Mouse (Mus musculus) lung, postnatal 0 days (tissue): ENCODE data around the gene Tnfsf15. TPM values are rescaled to one million over a fixed set of nuclear protein-coding genes. Genes with fewer than 3 reads are reported as not detected.

Experiments
- ATAC-seq: fragments of 200-750 bp; cut with Nextera tagmentation; 2 replicates; pipeline ENCODE4 v1.8.0; 2017; ENCODE audit warnings: moderate library complexity
- DNase-seq: peaks from one replicate; pipeline ENCODE4 v3.0.0-alpha.2; 2016; ENCODE audit warnings: low spot score
- H3K27ac ChIP-seq: fragments of 300-500 bp; sonication (generic); 2 replicates; pipeline ENCODE4 v1.5.1; 2014; ENCODE audit warnings: antibody characterized with exemption, mild to moderate bottlenecking, low read length, mixed read lengths
- H3K27me3 ChIP-seq: fragments of 300-500 bp; sonication (generic); replicated peaks from 2 replicates; pipeline ENCODE4 v1.6.1; 2014; ENCODE audit warnings: low read length, mixed read lengths; ENCODE audit not compliant: insufficient read depth
- H3K36me3 ChIP-seq: fragments of 300-500 bp; sonication (generic); 2 replicates; pipeline ENCODE4 v1.6.1; 2014; ENCODE audit warnings: low read length, mixed read lengths; ENCODE audit not compliant: insufficient read depth
- H3K4me1 ChIP-seq: fragments of 300-500 bp; sonication (generic); 2 replicates; pipeline ENCODE4 v1.6.1; 2014; ENCODE audit warnings: antibody characterized with exemption, low read depth, low read length, mixed read lengths; ENCODE audit not compliant: insufficient read depth
- H3K4me2 ChIP-seq: fragments of 300-500 bp; sonication (generic); replicated peaks from 2 replicates; pipeline ENCODE4 v1.6.1; 2014; ENCODE audit warnings: low read depth, mild to moderate bottlenecking, low read length, moderate library complexity, mixed read lengths
- H3K4me3 ChIP-seq: fragments of 300-500 bp; sonication (generic); 2 replicates; pipeline ENCODE4 v1.5.1; 2014; ENCODE audit warnings: low read depth, low read length
- H3K9ac ChIP-seq: fragments of 300-500 bp; sonication (generic); replicated peaks from 2 replicates; pipeline ENCODE4 v1.6.1; 2014; ENCODE audit warnings: low read depth, mild to moderate bottlenecking
- H3K9me3 ChIP-seq: fragments of 300-500 bp; sonication (generic); 2 replicates; pipeline ENCODE4 v1.6.1; 2016; ENCODE audit warnings: low read length, mixed read lengths
- CTCF ChIP-seq: IDR thresholded peaks from 2 replicates; pipeline ENCODE4 v1.5.1; 2016; ENCODE audit warnings: antibody characterized with exemption, mild to moderate bottlenecking
- EP300 ChIP-seq: IDR thresholded peaks from 2 replicates; pipeline ENCODE4 v1.6.1; 2016; ENCODE audit warnings: antibody characterized with exemption, mild to moderate bottlenecking, control low read depth
- WGBS: fragments of 180-500 bp; shearing (Covaris S2); extraction: QIAGEN DNeasy Blood & Tissue Kit; methylation state at CpG from one replicate; pipeline ENCODE4 v1.1.7; 2014; 5-methylcytosine and 5-hydroxymethylcytosine counted together
- polyA plus RNA-seq: library from polyadenylated mRNA; unstranded; fragments of >200 nt; fragmentation: Nextera tagmentation; extraction: Ambion mirVana; gene quantifications from 2 replicates; pipeline ENCODE4 v1.2.1, GENCODE M21; 2015

Tnfsf15 gene
- polyA plus RNA-seq, 1 experiment from 2014 or later: 1.0 TPM

DNA sequence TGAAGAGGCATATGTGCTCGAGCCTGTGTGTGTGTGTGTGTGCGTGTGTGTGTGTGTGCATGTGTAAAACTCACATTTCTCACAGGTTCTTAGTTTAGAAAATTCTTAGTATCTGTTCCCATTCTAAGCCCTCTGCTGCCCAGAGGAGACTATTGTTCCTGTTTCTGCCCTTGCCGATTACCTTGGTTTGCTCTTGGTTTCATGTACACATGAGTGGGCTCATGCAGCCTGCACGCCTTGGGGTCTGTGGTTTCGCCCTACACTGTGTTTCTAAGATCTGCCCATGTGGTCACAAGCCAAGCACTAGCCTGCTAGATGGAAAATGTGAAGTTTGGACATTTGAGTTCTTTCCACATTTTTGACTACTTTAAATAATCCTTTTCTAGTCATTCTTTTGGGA is 33.0 kb downstream of the Tnfsf15 start:
- H3K27ac ChIP-seq: no peak overlapping the region
- no peaks in the 10 kb centered on the region for H3K27me3 ChIP-seq
- H3K4me1 ChIP-seq: no peaks in the 10 kb centered on the region
- no peaks in the 10 kb centered on the region for H3K36me3 ChIP-seq
- TF ChIP-seq CTCF (no peak), EP300 (no peak)
- no peak overlapping the region for H3K9ac ChIP-seq
- 86% methylated on average over 5 of the region's 5 CpGs for WGBS
- no peak overlapping the region for H3K4me3 ChIP-seq
- no peak for ATAC-seq
- no peak overlapping the region for H3K4me2 ChIP-seq
- DNase-seq: no peak
- no peaks in the 10 kb centered on the region for H3K9me3 ChIP-seq

DNA sequence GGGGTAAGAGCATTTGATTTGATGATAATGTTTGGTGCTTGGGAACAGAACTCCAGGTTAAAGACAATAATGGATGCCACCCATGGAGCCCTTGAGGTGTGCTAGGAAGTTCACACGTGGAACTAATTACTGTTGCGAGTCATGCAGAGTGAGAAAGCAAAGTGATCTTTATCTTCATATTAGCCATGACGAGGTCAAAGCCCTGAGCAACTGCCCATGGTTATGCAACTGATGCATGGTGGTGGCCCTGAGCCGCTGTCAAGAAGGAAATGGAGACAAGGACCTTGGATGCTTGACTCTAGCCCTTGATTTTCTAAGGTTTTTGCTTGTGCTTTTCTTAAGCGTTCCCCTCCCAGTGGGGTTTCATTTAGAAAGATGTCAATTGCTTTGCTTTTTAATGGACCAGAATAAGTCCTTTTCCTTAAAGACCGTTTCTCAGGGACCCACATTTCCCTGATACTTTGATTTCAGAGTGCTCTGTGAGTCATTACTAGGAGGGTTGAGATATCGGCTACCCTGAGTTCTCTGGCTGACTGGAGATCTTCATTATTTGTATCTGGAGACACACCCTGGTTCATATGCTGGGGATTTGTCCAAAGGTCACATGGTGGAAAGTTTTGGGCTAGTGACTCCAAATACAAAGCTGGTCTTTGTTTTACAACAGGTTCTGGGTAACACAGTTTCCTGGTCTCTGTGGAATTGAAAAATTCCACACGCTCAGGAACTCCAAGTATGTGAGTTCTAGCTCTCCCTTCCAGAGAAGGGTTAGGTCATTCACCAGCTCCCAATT is 34.3 kb downstream of the Tnfsf15 start:
- no peak overlapping the region for H3K4me3 ChIP-seq
- H3K4me1 ChIP-seq: no peaks in the 10 kb centered on the region
- H3K27me3 ChIP-seq: no peaks in the 10 kb centered on the region
- 76% methylated on average over 8 of the region's 8 CpGs for WGBS
- TF ChIP-seq CTCF: no peak
- no peak for DNase-seq
- ATAC-seq: no peak
- no peak overlapping the region for H3K9ac ChIP-seq
- H3K27ac ChIP-seq: no peak overlapping the region
- H3K9me3 ChIP-seq: no peaks in the 10 kb centered on the region
- H3K36me3 ChIP-seq: no peaks in the 10 kb centered on the region
- no peak overlapping the region for H3K4me2 ChIP-seq

DNA sequence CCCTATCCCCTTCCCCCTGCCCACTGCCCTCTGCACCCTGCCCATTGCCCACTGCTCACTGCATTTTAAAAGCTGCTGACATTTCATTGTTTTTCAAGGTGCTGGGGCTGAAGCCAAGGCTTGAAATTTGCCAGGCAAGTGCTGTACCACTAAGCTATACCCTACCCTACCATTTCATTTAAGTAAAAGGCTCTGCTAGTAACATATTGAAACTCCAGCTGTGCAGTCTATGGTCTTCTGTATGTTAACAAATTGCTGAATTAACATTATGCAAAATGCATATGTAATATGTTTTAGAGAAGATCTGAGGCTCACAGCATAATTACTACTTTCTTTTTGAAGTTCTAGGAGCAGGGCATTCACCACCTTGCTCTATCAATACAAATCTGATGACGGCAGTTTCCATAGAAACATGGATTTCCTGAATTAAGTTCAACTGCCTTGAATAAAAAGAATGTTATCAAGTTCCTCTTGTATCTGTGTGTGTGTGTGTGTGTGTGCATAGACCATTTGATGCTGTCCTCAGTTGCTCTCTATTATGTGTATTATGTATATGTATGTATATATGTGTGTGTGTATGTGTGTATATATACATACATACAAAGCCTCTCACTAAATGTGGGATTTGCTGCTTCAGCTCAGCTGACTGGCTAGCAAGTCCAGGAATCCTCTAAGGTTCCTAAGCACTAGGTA is 38.5 kb downstream of the Tnfsf15 start:
- Histone ChIP-seq H3K9me3 (no peaks in the 10 kb centered on the region), H3K4me2 (no peak overlapping the region), H3K4me1 (no peaks in the 10 kb centered on the region), H3K4me3 (no peak overlapping the region), H3K36me3 (no peaks in the 10 kb centered on the region), H3K27me3 (no peaks in the 10 kb centered on the region), H3K9ac (no peak overlapping the region), H3K27ac (no peak overlapping the region)
- DNase-seq: no peak
- no peak for ATAC-seq
- 76% methylated on average over 1 of the region's 1 CpGs for WGBS
- no peak for TF ChIP-seq CTCF

DNA sequence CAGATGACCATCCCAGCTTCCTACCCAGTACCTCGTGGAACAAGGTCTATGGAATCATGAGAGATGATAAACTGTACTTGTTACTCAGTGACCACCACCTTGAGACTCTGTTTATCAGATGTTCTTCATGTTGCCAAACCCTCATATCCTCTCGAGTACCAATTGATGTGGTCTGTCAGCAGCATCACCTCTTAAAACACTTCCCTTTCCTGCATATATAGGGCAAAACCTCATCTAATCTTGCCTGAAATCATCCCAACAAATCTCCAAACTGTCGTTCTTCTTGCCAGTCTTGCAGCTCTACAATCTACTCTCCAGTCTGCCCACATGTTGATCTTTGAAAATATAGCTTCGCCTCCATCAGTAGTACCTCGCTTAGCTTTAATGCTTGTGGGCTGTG is 40.7 kb downstream of the Tnfsf15 start:
- no peak overlapping the region for H3K9ac ChIP-seq
- WGBS: 67% methylated on average over 5 of the region's 5 CpGs

DNA sequence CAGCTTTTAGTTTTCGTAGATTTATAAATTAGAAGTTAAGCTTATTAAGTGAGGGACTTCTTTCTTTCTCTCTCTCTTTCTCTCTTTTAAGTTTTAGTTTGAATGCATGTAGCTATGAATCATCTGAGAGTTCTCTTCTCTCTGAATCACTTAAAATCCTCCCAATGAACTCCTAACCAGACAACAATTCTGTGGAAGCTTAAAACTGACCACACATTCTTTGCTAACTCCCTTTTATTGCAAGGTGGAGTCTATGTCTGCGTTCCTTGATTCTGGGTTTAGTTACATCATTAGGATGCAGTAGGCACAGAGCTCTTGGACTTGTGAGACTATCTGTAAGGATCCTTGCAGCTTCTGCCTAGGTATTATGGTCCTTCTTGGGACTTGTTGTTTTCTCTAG is 41.2 kb downstream of the Tnfsf15 start:
- no peak for TF ChIP-seq EP300
- TF ChIP-seq CTCF: no peak
- WGBS: 88% methylated on average over 2 of the region's 2 CpGs
- no peak overlapping the region for H3K9ac ChIP-seq
- H3K36me3 ChIP-seq: no peaks in the 10 kb centered on the region
- DNase-seq: no peak
- H3K27ac ChIP-seq: no peak overlapping the region
- no peak for ATAC-seq
- no peaks in the 10 kb centered on the region for H3K9me3 ChIP-seq
- no peaks in the 10 kb centered on the region for H3K4me1 ChIP-seq
- no peak overlapping the region for H3K4me3 ChIP-seq
- no peak overlapping the region for H3K4me2 ChIP-seq
- no peaks in the 10 kb centered on the region for H3K27me3 ChIP-seq

More for the DNA sequence above, 40.7 kb downstream of the Tnfsf15 start:
- Histone ChIP-seq H3K36me3 (no peaks in the 10 kb centered on the region), H3K4me1 (no peaks in the 10 kb centered on the region), H3K9me3 (no peaks in the 10 kb centered on the region), H3K4me2 (no peak overlapping the region), H3K27me3 (no peaks in the 10 kb centered on the region), H3K4me3 (no peak overlapping the region), H3K27ac (no peak overlapping the region)
- no peak for ATAC-seq
- no peak for TF ChIP-seq CTCF
- no peak for TF ChIP-seq EP300
- DNase-seq: no peak

DNA sequence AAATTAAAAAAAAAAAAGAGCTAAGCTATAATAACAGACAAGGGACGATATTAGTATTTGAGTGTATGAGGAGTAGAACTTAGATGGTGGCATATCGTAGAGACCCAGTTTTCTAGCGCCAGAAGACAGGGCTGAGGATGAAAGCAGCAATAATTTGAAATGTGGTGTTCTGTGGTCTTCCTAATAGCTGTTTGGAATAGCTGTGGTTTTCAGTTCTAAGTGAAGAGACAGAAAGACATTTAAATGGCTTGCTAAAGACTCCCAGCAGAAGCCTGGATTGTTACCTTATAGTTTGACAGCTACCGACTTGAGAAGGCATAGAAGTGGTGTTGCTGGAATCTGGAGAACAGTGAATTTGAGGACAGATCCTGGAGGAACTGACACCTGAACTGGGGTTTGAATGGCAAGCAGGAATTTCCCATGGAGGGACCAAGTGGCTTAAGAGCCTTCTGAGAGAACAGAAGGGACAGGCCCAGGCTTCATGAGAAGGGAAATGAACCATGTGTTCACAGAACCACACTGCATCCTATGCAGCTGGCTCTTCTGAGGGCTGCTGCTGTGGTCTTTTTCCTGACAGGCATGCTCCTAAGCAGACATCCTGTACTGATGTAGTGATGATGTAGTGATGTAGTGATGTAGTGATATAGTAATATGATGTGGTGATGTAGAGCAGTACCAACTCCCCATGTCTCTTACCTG is 42.8 kb downstream of the Tnfsf15 start:
- Histone ChIP-seq H3K36me3 (no peaks in the 10 kb centered on the region), H3K4me1 (no peaks in the 10 kb centered on the region), H3K4me2 (no peak overlapping the region), H3K27ac (no peak overlapping the region), H3K9me3 (no peaks in the 10 kb centered on the region), H3K9ac (no peak overlapping the region), H3K27me3 (no peaks in the 10 kb centered on the region), H3K4me3 (no peak overlapping the region)
- DNase-seq (no peak), ATAC-seq (no peak)
- no peak for TF ChIP-seq EP300
- TF ChIP-seq CTCF: no peak
- WGBS: 85% methylated on average over 4 of the region's 4 CpGs
